Mouse (Mus musculus) adipocyte (in vitro differentiated cells): ENCODE measurements around the gene Abhd14a.
"Not testable (repeated sequence)": the region's sequence is repeated elsewhere in the genome, so short reads cannot be mapped to it uniquely, and the experiment has no call there.

Source experiments
- DNase-seq: peaks from one replicate; pipeline ENCODE4 v3.0.0-alpha.2; 2016; ENCODE audit warnings: low spot score

Abhd14a gene

DNA sequence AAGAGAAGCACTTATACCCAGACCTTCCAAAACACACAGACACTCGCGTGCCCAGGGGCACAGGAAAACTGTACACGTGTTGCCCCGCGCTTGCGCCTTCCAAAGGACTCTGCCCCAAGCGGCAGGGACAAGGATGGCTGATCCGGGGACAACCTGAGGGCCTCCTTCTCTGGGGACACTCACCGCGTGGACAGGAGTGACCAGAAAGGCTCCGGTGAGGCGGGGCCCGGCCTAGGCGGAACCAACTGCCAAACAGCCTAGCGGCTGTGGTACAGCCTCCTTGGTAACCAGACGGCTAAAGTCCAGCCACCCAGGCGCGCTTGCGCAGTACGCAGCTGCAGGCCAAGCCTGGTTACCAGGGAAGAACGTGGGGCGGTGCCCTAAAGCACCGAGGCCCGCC, at the start of gene Abhd14a, which contains the start of gene Abhd14b:
Abhd14a (minus strand) TSS at position 331 of the 400 bp plus-strand sequence.
Abhd14b (plus strand) TSS at position 112 of the 400 bp plus-strand sequence.
- DNase-seq: peak; percentile 91

- DNase-seq: not testable (repeated sequence)
These were observed 40.1 kb upstream of the Abhd14a start for GRCm38 (mm10) chr9:106487602-106488001.

DNA sequence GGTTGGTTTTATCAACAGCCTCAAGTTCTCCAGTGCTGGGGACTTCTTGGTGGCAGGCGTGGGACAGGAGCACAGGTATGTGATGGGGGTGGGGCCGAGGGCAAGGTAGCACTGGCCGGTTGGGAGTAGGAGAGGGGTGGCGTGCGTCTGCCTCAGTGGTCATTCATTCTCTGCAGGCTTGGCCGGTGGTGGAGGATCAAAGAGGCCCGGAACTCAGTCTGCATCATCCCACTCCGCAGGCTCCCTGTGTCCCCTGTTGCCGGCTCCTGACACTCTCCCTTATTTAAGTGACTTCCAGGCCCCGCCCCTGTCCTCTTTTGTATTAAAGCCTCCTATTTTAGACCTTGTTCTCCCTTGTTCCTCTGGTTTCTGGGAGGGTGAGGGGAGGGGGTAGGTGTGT, 37.6 kb upstream of the Abhd14a start:
- no peak for DNase-seq

DNA sequence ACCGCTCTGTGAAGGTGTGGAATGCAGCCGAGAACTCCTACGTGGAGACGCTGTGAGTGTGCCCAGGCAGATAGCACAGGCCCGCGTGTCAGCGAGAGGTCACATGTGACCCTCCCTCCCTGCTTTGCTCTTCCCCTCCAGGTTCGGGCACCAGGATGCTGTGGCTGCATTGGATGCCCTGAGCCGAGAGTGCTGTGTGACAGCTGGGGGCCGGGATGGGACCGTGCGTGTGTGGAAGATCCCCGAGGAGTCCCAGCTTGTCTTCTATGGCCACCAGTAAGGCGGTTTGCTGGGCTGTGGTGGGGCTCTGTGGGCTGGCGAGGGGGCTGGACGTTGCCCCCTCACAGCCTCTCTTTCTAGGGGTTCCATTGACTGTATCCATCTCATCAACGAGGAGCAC, 36.1 kb upstream of the Abhd14a start:
- DNase-seq: no peak

DNA sequence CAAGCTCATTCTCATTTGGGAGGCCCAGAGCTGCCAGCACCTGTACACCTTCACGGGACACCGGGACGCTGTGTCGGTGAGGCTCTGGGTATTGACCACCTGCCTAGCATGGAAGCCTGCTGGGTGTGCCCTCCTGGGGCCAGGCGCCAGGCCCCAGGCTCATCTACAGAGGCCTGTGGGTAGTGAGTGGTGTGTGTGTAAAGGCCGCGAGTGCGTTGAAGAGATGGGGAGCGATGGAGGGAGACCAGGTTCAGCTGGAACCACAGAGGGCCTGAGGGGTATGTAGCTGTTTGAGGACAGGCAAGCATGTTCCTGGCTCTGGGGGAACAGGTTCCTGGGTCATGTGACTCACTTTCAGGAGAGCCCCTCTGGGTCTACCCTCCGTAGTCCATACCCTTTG, 35.7 kb upstream of the Abhd14a start:
- no peak for DNase-seq

GRCm38 (mm10) chr9:106482578-106483115, 35.2 kb upstream of the Abhd14a start:
- DNase-seq: no peak

- no peak for DNase-seq
These were observed 34.2 kb upstream of the Abhd14a start for GRCm38 (mm10) chr9:106481676-106482075.

DNA sequence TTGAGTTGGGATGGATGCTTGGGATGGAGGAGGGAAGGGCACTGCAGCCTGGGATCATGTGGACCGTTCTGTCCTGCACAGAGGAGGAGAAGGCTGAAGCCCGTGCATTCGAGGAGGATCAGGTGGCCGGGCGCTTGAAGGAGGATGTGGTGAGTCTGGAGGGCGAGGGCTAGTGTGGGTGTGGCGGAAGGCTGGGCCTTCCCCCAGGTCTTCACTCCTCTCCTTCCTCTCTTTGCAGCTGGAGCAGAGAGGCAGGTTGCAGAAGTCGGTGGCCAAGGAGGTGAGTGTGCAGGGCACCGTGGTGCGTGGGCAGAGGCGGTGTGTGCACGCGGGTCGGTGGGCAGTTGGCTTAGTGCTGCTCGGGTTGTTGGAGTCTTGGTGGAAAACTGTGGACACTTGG, 33.6 kb upstream of the Abhd14a start:
- DNase-seq: no peak

DNA sequence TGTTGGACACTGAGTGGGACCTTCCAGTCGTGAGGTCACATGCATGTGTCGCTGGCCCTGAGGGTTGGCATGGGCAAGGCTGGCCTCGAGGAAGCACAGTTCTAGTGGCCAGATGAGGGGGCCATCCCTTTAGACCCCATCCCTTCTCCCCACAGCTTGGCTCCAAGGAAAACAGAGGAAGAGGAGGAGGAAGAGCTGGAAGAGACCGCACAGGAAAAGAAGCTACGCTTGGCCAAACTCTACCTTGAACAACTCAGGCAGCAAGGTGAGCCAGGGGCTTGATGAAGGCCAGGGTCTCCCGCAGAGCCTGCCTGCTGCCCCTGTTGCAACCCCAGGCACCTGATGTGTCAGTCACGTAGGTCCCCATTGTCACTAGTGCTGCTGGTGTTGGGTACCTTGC, 33.1 kb upstream of the Abhd14a start:
- DNase-seq: no peak

DNA sequence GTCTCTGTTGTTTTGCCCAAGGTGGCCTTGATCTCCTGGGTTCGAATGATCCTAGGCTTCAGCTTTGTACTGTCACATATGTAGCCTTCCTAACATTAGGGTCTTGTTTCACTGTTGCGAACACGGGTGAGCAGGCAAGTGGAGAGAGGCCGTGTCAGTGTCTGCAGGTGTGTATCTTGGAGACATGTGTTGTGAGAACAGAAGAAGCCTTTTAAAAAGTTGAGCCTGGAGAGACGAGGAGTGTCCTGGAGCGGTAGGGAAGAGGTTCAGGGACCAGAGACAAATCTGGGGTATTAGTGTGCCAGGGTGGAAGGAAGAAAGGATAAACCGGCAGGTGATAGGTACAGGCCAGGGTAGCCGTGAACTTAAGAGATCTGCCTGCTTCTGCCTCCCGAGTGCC, 30.6 kb upstream of the Abhd14a start:
- no peak for DNase-seq

- no peak for DNase-seq
These were observed 30.2 kb upstream of the Abhd14a start for GRCm38 (mm10) chr9:106477649-106478048.

- peak; percentile 100 for DNase-seq
These were observed 29.5 kb upstream of the Abhd14a start, which contains the start of gene Parp3 for GRCm38 (mm10) chr9:106476924-106477484. Gene Parp3, minus strand, starts transcription at chr9:106476949.

DNA sequence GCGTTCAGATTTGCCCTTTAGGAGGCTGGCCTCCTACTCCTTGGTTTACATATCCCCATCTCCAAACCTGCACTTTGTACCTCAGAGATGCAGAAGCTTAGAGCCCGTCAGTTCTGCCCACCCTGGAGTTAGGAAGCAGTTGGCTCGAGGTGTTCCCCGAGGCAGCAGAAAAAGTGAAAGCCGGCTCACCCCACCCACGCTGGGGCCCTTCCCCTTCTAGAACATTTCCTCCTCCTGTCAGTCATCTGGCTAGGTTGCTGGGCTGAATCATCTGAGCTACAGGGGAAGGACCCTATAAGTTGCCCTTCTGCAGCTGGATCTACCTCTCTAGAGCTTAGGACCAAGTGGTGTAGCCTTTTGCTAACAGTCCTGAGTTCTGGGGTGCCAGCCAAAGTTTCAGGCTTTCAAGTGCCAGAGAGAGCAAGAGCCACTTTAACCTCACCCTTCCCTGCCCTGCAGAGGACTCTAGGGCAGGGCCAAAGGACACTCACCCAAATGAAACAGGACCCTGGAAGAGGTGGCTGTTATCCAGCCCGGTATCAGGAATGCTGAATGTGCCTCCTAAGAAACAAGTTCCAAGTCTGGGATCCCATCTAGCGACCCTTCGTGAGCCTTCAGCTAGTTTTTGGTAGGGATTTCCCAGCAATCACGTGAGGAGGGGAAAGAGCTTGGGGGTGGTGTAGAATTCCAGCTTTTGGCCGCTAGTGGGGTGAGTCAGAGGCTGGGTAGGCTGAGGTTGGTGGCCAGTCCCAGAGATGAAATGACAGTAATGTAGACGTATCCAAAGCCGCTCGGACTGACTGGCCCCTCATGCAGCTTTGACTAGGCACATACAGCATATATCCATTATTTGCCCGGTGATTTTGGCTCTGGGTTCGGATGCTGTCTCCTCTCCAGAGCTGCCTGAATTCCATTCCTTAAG, 28.8 kb upstream of the Abhd14a start:
- DNase-seq: peak; percentile 93

DNA sequence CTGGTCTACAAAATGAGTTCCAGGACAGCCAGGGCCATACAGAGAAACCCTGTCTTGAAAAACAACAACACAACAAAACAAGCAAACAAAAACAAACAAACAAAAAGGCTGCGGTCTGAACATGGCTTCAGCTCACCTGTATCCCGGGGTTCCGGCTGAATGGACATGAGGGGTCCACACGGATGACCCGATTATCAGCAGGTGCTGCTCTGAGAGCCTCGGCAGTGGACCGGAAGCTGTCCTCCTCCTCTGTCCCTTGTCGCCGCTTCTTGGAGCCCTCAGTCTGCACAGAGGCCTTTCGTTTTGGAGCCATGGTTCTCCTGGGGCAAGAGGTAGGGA, 28.2 kb upstream of the Abhd14a start, which contains the start of gene Rrp9:
Rrp9 (plus strand) TSS at position 301 of the 339 bp plus-strand sequence.
- DNase-seq: no peak

- DNase-seq: peak; percentile 34
These were observed 27.6 kb upstream of the Abhd14a start for GRCm38 (mm10) chr9:106475046-106475445.

GRCm38 (mm10) chr9:106474456-106474855, 27.0 kb upstream of the Abhd14a start:
- peak; percentile 82 for DNase-seq

DNA sequence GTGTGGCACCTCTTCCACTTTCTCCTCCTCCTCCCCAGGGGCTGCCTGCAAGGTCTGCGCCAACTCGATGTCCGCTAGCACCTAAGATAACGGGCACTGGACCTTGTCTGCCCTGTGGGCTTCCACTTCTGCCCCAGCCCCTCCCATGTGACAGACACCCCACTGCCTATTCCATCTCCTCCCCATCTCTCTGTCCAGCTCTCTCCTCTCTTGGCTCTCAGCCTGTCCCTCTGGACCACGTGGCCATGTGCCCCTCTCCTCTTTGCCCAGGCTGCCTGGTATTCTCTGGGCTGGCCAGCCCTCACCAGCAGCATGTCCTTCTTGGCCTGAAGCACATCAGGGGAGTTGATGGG, 26.3 kb upstream of the Abhd14a start:
- DNase-seq: no peak

DNA sequence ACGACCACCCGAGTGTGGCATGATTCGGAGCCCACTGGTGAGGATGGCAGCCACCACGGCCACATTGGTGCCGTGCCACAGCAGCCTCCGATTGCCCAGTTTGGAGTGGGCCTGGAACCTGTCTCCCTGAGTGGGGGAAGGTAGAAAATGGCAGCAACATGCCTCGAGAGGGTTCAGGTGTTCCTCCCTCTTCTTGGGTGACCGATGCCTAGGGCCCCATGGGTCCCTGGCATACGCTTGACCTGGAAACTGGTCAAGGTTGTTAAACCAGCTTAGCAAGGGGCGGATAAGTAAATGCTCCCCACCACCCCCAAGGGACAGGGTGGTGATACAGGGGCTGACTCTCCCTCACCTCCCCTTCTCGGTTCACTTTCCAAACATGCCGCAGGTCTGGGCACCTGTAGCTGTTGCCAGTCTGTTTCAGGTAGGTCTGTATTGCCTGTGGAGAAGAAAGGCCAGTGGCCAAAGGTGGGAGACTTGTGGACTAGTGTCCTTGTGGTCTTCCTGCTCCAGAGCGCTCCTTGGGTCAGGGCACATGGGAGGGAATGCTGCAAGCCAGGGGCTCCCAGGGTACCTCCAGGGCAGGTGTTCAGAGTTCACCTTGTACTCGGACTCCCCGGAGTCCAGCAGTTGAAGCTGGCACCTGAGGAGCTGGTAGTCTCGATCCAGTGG, 25.7 kb upstream of the Abhd14a start:
- no peak for DNase-seq

DNA sequence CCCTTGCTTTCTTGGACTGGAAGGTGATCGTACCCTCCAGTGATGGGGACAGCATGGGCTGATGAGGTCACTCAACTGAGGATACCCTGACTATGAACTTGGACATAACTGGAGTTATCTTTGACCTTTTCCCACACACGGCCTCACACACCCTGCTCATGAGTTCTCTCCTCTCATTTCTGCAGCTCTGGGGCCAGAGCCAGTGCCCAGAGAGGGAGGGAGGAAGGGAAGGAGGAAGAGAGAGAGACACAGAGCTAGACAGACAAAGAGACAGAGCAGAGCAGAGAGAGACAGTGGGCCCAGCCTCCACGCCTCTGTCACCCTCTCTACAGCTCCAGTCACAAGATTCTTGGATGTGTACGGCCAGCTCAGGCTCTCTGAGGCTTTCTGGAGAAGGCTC, 24.8 kb upstream of the Abhd14a start:
- DNase-seq: peak; percentile 59

GRCm38 (mm10) chr9:106471892-106472291, 24.4 kb upstream of the Abhd14a start:
- no peak for DNase-seq

- DNase-seq: no peak
These were observed 23.7 kb upstream of the Abhd14a start for GRCm38 (mm10) chr9:106470991-106471750.

GRCm38 (mm10) chr9:106469776-106470175, 22.3 kb upstream of the Abhd14a start:
- DNase-seq: no peak
